Mouse (Mus musculus) thymus, postnatal 10 days (tissue): ENCODE data around the gene Nexn.

Experiments used
- DNase-seq, 2 experiments: peaks; one replicate each; pipeline ENCODE4 v3.0.0; 2021; ENCODE audit warnings: low spot score in 2 of 2

Nexn gene

DNA sequence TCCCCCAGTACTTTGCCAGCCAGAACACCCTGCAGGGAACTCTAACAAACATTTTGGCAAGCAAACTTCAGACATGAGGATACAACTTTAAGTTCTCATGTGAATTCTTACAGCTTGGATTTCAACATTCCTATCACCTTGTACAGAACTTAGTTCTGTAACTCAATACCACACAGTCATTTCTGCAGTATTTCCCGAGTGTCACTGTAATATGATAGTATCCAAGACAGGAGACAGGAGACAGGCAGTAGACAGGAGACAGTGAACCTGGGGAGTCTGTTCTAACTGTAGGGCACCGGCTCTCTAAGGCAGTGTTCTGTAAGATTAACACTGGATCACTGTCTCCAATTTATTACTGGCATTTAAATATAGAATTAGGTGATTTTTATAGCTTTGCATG is 12.3 kb upstream of the Nexn start:
- no peak for DNase-seq

- no peak for DNase-seq
These were observed 11.8 kb upstream of the Nexn start for GRCm38 (mm10) chr3:152277912-152278311.

GRCm38 (mm10) chr3:152276935-152277334 is 10.8 kb upstream of the Nexn start:
- no peak for DNase-seq

DNA sequence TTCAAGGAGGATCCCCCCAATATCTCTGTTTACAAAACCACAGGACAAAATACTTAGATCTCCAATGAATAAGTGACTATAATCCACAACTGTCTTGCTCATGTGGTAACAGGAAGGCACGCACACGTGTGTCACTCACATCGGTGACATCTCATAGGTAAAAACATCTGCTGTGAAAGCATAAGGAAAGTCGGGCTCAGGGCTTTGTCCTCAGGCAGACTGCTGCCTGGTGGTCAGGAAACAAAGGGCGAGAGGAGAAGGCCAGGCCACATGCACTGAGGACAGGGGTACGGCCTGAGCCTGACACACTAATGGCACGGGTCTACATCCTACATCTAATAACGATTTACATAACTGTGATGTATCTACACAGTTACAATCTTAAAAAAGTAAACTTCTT is 8.9 kb upstream of the Nexn start:
- DNase-seq: no peak

DNA sequence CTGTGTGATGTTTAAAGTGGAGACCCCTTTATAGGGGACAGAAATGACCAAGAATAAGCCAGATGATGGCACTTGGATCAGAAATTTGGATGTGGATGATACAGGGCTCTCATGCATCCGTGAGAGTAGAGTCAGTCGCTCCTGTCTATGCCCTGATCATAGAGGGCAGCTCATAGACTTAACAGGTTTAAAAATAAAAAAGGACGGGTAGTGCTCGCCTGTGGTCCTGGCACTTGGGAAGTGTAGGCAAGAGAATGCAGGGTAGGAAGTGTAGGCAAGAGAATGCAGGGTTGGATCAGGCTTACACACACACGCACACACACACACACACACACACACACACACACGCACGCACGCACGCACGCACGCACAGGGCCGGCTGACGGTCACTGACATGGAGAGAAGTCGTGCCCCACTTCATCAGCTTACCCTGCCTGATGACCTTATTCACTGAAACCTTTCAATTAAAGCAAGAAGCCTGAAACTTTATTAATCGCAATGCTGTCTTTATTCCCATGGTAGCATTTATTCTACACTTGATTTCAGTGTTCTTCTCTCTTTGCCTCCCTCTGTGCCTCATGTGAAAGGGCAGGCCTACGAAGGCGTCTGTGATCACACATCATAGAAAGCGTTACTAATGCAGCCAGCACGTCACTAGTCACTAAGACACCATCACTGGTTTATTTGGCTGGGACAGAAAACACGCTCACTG is 7.0 kb upstream of the Nexn start:
- no peak for DNase-seq

DNA sequence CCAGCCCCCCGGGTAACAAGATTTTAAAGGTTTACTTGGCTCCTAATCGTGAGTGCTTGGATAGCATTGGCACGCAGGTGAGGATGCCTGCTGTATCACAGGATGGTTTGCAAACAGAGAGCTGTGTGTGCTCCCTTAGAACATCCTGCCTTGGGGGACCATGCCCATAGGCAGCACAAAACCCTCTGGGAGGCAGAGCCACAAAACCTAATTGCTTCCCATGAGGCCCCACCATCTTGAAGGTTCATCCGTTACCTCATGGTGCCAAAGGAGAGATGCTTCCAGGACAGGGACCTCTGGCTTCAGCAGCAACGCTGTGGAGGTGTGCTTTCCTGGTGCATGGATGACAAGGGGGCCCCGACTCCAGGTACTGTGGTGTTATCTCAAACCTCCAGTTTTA is 5.7 kb upstream of the Nexn start:
- no peak for DNase-seq

GRCm38 (mm10) chr3:152271071-152271710 is 5.0 kb upstream of the Nexn start:
- no peak for DNase-seq

- no peak for DNase-seq
These were observed 1.9 kb upstream of the Nexn start for GRCm38 (mm10) chr3:152268099-152268498.

- no peak for DNase-seq
These were observed 657 bp downstream of the Nexn start for GRCm38 (mm10) chr3:152265351-152266035.

GRCm38 (mm10) chr3:152264830-152265229 is 1.3 kb downstream of the Nexn start:
- DNase-seq: no peak

DNA sequence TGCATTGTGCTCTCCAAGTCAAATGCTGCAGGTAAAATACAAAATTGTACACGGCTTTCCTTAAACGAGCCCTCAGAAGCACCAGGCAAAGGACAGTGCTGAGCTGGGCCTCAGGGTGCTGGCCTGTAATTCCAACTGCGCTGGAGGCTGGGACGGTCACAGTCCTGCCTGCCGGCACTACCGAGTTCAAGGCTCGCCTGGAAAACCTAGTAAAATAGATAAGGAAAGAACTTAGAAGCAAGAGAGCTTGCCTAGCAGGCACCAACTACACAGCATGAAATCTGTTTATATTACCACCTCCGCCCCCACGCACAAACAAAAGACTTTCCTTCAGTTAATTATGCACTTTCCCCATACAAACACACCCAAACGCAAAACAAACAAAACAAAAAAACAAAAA is 1.8 kb downstream of the Nexn start:
- no peak for DNase-seq

- DNase-seq: no peak
These were observed 4.2 kb downstream of the Nexn start for GRCm38 (mm10) chr3:152261948-152262347.

- DNase-seq: no peak
These were observed 4.7 kb downstream of the Nexn start for GRCm38 (mm10) chr3:152261436-152261835.

GRCm38 (mm10) chr3:152260362-152260761 is 5.8 kb downstream of the Nexn start:
- DNase-seq: no peak

- DNase-seq: peak; percentile 25 to 64
These were observed 6.7 kb downstream of the Nexn start for GRCm38 (mm10) chr3:152259409-152259808.

DNA sequence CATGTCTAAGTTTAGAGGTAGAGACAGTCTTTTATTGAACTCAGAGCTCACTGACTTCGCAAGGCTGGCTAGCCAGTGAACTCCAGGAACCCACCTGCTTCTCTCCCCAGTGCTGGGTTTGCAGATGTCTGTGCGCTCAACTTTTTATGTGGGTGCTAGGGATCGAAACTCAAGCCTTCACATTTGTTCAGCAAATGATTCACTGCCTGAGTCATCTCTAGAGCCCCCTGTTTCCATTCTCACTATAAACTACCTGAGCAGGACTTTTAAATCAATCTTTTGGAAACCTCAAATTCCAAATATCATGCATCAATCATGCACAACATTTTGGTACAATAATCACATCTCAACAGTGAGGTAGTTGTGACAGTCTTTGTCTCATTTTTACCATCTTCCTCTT is 8.6 kb downstream of the Nexn start:
- no peak for DNase-seq

DNA sequence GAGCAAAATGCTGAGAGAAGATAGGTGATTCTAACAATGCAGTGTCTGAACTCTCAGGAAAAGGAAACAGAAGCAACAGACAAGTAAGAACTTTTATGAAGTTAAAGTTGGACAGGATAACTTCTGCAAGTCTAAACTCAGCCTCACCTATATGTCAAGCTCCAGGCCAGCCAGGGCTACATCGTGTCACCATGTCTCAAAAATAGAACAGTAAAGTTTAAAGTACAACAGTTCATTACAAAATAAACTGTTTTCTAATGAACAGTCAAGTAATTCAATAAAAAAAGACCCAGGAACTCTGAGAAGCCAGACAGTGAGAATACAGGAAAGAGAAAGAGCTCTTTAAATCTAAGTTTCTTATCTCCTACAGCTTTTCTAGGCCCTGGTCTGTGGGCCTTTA is 15.7 kb downstream of the Nexn start:
- DNase-seq: no peak

GRCm38 (mm10) chr3:152247708-152248107 is 18.4 kb downstream of the Nexn start:
- no peak for DNase-seq

DNA sequence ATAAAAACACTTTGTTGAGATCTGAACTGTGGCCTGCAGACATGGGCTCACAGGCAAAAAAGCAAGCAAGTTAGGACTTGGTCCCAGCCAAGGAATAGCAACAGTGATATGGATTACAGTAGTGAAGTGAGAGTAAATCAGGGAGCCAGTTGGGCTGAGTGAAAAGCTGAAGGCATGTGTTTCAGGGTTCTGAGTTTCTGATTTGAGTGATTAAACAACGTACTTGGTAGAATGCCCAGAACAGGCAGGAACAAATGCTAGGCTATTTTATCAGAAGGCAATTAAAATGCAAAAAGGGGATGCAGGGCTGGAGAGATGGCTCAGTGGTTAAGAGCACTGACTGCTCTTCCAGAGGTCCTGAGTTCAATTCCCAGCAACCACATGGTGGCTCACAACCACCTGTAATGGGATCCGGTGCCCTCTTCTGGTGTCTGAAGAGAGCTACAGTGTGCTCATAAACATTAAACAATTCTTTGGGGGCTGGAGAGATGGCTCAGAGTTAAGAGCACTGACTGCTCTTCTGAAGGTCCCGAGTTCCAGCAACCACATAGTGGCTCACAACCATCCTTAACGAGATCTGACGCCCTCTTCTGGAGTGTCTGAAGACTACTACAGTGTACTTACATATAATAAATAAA is 20.8 kb downstream of the Nexn start:
- DNase-seq: no peak

GRCm38 (mm10) chr3:152243304-152243703 is 22.8 kb downstream of the Nexn start:
- DNase-seq: no peak

DNA sequence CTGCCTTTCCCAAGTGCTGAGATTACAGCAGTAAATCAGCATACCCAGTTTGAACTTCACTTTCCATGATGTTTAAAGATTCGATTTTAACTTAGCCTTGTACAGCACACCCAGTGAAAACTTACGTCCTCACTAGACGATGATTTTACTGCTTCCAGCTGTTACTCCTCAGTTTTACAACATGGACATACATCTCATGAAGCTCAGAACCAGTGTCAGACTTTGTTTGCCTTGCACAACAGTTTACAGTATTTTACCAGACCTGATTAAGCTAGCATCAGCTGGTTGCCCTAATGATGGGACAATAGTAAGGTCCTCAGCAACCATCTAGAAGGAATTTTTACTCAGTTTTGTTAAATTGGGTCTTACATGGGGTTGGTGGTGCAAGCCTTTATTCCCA is 25.1 kb downstream of the Nexn start:
- no peak for DNase-seq

GRCm38 (mm10) chr3:152239592-152239991 is 26.6 kb downstream of the Nexn start:
- no peak for DNase-seq

GRCm38 (mm10) chr3:152238836-152239235 is 27.3 kb downstream of the Nexn start:
- DNase-seq: peak in 1 of 2 experiments; percentile 39
